Mouse (Mus musculus) midbrain, embryonic 12.5 days (tissue): ENCODE data around the gene Izumo1. TPM values are rescaled to one million over a fixed set of nuclear protein-coding genes. Genes with fewer than 3 reads are reported as not detected.
A peak's percentile ranks its signal among the peaks of the same experiment; 100 is the strongest.

Experiments used
- ATAC-seq: fragments of 200-750 bp; cut with Nextera tagmentation; 2 replicates; pipeline ENCODE4 v1.8.0; 2017; ENCODE audit warnings: low read depth, moderate TSS enrichment, moderate library complexity; ENCODE audit not compliant: low FRiP score
- H3K27ac ChIP-seq: fragments of 300-500 bp; sonication (generic); replicated peaks from 2 replicates; pipeline ENCODE4 v1.5.1; 2016; ENCODE audit warnings: mild to moderate bottlenecking
- H3K27me3 ChIP-seq: fragments of 300-500 bp; sonication (generic); 2 replicates; pipeline ENCODE4 v1.6.1; 2016; ENCODE audit warnings: mild to moderate bottlenecking
- H3K36me3 ChIP-seq: fragments of 300-500 bp; sonication (generic); 2 replicates; pipeline ENCODE4 v1.6.1; 2016
- H3K4me1 ChIP-seq: fragments of 300-500 bp; sonication (generic); 2 replicates; pipeline ENCODE4 v1.6.1; 2016
- H3K4me2 ChIP-seq: fragments of 300-500 bp; sonication (generic); replicated peaks from 2 replicates; pipeline ENCODE4 v1.6.1; 2016; ENCODE audit warnings: mild to moderate bottlenecking, moderate library complexity
- H3K4me3 ChIP-seq: fragments of 300-500 bp; sonication (generic); 2 replicates; pipeline ENCODE4 v1.5.1; 2016; ENCODE audit warnings: mild to moderate bottlenecking
- H3K9ac ChIP-seq: fragments of 300-500 bp; sonication (generic); replicated peaks from 2 replicates; pipeline ENCODE4 v1.6.1; 2016; ENCODE audit warnings: mild to moderate bottlenecking, moderate library complexity
- H3K9me3 ChIP-seq: fragments of 300-500 bp; sonication (generic); 2 replicates; pipeline ENCODE4 v1.6.1; 2016; ENCODE audit warnings: mild to moderate bottlenecking
- WGBS: fragments of 180-500 bp; shearing (Covaris S2); methylation state at CpG from one replicate; pipeline ENCODE4 v1.1.7; 2016; 5-methylcytosine and 5-hydroxymethylcytosine counted together
- polyA plus RNA-seq: library from polyadenylated mRNA; unstranded; fragments of >200 nt; fragmentation: Nextera tagmentation; extraction: Ambion mirVana; gene quantifications from 2 replicates; pipeline ENCODE4 v1.2.1, GENCODE M21; 2016

Izumo1 gene
- polyA plus RNA-seq, 1 experiment from 2014 or later, result 0.18 TPM

DNA sequence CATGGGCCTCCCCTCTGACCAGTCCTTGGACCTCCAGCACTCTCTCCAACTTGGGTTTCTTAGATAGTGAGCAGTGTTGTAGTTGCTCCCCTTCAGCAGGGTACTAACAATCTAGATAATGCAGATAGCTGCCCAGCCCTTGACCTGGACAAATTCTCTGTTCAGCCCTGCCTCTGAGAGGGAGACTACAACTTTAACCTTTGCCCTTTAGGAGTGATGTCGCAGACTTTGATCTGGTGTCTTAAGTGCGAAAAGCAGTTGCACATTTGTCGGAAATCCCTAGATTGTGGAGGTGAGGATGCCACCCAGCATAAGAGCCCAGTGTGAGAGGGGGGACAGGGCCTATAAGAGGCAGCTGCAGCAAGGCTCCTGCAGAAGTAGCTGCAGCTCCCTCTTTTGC lies 3.1 kb downstream of the Izumo1 start:
- Histone ChIP-seq H3K27me3 (peaks cover 36% of the 10 kb centered on the region), H3K4me1 (0 out of 2 replicates have a peak, but pooled peaks cover 7% of the 10 kb centered on the region), H3K27ac (no peak overlapping the region), H3K36me3 (no peaks in the 10 kb centered on the region), H3K4me2 (no peak overlapping the region), H3K4me3 (no peak overlapping the region), H3K9ac (no peak overlapping the region), H3K9me3 (no peaks in the 10 kb centered on the region)
- no peak for ATAC-seq
- 86% methylated on average over 3 of the region's 3 CpGs for WGBS

DNA sequence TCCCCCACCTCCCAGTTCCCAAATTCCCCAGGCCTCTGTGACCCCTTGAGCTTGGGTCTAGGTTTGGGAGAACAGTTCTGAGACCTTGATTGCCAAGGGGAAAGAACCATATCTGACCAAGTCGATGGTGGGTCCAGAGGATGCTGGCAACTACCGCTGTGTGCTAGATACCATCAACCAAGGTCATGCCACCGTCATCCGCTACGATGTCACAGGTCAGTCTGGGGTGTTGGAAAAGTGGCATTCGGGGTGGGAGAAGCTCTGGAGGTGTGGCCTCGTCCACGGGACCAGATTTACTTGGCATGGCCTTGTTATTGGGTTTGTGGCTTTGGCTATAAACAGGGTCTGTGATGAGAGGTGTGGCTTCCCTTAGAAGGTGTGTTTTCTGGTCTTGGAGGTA lies 3.9 kb downstream of the Izumo1 start:
- no peaks in the 10 kb centered on the region for H3K36me3 ChIP-seq
- no peak overlapping the region for H3K4me3 ChIP-seq
- H3K9me3 ChIP-seq, result no peaks in the 10 kb centered on the region
- no peak overlapping the region for H3K9ac ChIP-seq
- H3K27me3 ChIP-seq, result peaks cover 43% of the 10 kb centered on the region
- no peak overlapping the region for H3K4me2 ChIP-seq
- ATAC-seq, result no peak
- no peak overlapping the region for H3K27ac ChIP-seq
- 88% methylated on average over 8 of the region's 8 CpGs for WGBS
- H3K4me1 ChIP-seq, result 0 out of 2 replicates have a peak, but pooled peaks cover 7% of the 10 kb centered on the region

DNA sequence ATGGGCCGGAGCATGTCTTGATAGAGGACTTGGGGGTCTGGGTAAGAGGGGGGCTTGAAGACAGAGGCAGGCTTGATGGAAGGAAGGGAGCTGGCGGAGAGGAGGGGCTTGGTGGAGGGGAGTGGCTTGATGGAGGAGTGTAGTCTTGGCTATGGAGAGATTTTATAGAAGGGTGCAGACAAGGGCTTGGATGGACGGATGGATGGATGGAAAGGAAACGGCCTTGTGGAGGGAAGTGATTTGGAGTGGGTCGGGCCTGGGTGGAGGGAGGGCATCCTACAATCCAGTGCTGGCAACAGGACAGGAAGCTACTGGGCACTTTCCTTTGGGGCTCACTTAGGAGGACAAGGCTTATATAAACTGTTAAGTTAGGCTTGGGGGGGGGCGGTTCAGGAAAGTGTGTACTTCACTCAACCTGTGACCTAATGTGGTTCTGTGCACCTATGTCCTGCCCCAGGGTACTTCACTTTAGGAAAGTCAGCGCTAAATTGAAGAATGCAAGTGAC lies 5.0 kb downstream of the Izumo1 start:
- no peak for ATAC-seq
- Histone ChIP-seq H3K4me2 (no peak overlapping the region), H3K36me3 (no peaks in the 10 kb centered on the region), H3K4me3 (no peak overlapping the region), H3K4me1 (0 out of 2 replicates have a peak, but pooled peaks cover 7% of the 10 kb centered on the region), H3K9ac (no peak overlapping the region), H3K9me3 (no peaks in the 10 kb centered on the region), H3K27me3 (peaks cover 53% of the 10 kb centered on the region), H3K27ac (no peak overlapping the region)
- WGBS, result 92% methylated on average over 7 of the region's 7 CpGs

DNA sequence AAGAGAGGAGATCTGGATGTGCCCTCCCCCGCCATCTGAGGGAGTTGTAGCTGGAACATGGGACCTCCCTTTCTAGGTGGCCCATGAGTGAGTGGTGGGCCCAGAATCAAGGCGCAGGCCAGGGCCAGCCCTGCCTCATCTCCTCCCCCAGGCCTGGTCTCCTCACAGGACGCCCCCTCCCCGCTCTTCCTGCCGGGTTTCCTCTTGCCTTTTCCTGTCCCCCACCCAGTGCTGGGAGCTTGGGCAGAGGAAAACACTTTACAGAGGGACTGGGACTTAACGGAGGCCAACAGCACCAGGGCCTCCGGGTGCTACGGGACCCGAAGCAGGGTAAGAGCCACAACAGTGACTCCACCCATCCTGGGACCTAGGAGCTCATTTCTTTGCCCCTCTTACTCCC lies 5.7 kb downstream of the Izumo1 start, which contains the start of gene Rasip1:
TSS of gene Rasip1 (plus strand) at position 228 of the 400 bp plus-strand sequence.
- H3K9ac ChIP-seq, result peak within 1 kb of the TSS; percentile 67
- H3K27me3 ChIP-seq, result peaks cover 59% of the 10 kb centered on the region
- WGBS, result 86% methylated on average over 9 of the region's 9 CpGs
- 0 out of 2 replicates have a peak, but pooled peaks cover 7% of the 10 kb centered on the region for H3K4me1 ChIP-seq
- H3K4me3 ChIP-seq, result peak within 1 kb of the TSS; percentile 54
- ATAC-seq, result no peak
- H3K36me3 ChIP-seq, result no peaks in the 10 kb centered on the region
- no peaks in the 10 kb centered on the region for H3K9me3 ChIP-seq
- H3K4me2 ChIP-seq, result peak within 1 kb of the TSS; percentile 78
- H3K27ac ChIP-seq, result peak within 1 kb of the TSS; percentile 69

DNA sequence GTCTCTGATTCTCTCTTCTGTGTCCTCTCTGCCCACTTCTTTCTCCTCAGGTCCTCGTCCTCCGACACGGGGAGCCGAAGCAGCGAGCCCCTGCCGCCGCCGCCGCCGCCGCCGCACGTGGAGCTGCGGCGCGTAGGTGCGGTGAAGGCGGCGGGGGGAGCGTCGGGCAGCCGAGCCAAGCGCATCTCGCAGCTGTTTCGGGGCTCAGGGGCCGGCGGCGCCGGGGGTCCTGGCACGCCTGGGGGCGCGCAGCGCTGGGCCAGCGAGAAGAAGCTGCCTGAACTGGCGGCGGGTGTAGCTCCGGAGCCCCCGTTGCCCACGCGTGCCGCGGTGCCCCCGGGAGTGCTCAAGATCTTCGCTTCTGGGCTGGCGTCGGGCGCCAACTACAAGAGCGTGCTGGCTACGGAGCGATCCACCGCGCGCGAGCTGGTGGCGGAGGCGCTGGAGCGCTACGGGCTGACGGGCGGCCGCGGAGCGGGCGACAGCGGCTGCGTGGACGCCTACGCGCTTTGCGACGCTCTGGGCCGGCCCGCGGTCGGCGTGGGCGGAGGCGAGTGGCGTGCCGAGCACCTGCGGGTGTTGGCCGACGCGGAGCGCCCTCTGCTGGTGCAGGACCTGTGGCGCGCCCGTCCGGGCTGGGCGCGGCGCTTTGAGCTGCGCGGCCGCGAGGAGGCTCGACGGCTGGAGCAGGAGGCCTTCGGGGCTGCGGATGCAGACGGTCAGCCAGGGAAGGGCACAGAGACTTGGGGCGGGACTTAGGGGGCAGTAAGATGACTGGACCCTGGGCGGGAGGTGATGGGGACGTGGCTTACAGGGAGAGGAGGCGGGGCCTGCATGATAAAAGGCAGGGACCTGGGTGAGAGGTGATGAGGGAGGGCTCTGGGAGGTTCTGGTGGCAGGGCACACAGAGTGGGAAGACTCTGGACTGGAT lies 7.0 kb downstream of the Izumo1 start:
- Histone ChIP-seq H3K4me2 (peak overlapping the region; percentile 78), H3K27me3 (peaks cover 73% of the 10 kb centered on the region), H3K9ac (peak overlapping the region; percentile 67), H3K4me1 (peaks cover 12% of the 10 kb centered on the region; the same call in 1 of the 2 replicates), H3K4me3 (peak overlapping the region; percentile 54), H3K9me3 (no peaks in the 10 kb centered on the region), H3K36me3 (no peaks in the 10 kb centered on the region), H3K27ac (peak overlapping the region; percentile 69)
- WGBS, result under 1% methylated on average over 97 of the region's 105 CpGs
- ATAC-seq, result peak; percentile 75

DNA sequence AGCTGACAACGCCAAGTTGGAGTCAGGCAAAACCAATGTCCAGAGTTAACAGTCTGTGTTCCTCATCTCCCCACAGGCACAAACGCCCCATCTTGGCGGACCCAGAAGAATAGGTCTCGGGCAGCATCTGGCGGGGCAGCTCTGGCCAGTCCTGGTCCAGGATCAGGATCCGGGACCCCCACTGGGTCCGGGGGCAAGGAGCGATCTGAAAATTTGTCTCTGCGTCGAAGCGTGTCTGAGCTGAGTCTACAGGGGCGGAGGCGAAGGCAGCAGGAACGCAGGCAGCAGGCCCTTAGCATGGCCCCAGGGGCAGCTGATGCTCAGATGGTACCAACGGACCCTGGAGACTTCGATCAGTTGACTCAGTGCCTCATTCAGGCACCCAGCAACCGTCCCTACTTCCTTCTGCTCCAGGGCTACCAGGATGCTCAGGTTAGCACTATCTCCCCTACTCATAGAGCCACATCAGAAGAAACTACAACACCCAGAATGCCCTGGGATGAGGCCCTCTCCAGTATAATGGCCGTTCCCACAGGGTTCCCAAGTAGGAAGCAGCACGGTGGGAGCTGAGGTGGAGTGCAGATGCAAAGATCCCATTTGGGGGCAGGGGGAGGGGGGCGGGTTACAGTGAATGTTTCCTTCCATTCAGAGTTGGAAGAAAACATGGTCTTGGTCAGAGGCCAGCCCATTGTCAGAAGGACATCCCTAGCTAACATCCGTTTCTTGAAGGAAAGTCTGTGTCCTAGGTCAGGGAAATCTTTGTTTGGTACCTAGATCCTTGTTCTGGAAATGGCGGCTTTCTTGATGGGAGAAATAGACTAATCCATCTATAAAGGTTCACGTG lies 8.7 kb downstream of the Izumo1 start:
- no peaks in the 10 kb centered on the region for H3K9me3 ChIP-seq
- H3K9ac ChIP-seq, result no peak overlapping the region
- H3K4me3 ChIP-seq, result no peak overlapping the region
- no peak for ATAC-seq
- H3K36me3 ChIP-seq, result no peaks in the 10 kb centered on the region
- H3K4me2 ChIP-seq, result no peak overlapping the region
- no peak overlapping the region for H3K27ac ChIP-seq
- WGBS, result 72% methylated on average over 23 of the region's 23 CpGs
- peaks cover 12% of the 10 kb centered on the region; the same call in 1 of the 2 replicates for H3K4me1 ChIP-seq
- peaks cover 72% of the 10 kb centered on the region for H3K27me3 ChIP-seq

GRCm38 (mm10) chr7:45632499-45632898 lies 10.9 kb downstream of the Izumo1 start:
- WGBS, result 25% methylated on average over 31 of the region's 35 CpGs
- Histone ChIP-seq H3K4me2 (peak overlapping the region; percentile 47), H3K27me3 (peaks cover 59% of the 10 kb centered on the region), H3K9me3 (no peaks in the 10 kb centered on the region), H3K4me3 (peak overlapping the region; percentile 21), H3K36me3 (peaks cover 6% of the 10 kb centered on the region), H3K27ac (no peak overlapping the region), H3K9ac (peak overlapping the region; percentile 49), H3K4me1 (peaks cover 12% of the 10 kb centered on the region; the same call in 1 of the 2 replicates)
- ATAC-seq, result no peak

DNA sequence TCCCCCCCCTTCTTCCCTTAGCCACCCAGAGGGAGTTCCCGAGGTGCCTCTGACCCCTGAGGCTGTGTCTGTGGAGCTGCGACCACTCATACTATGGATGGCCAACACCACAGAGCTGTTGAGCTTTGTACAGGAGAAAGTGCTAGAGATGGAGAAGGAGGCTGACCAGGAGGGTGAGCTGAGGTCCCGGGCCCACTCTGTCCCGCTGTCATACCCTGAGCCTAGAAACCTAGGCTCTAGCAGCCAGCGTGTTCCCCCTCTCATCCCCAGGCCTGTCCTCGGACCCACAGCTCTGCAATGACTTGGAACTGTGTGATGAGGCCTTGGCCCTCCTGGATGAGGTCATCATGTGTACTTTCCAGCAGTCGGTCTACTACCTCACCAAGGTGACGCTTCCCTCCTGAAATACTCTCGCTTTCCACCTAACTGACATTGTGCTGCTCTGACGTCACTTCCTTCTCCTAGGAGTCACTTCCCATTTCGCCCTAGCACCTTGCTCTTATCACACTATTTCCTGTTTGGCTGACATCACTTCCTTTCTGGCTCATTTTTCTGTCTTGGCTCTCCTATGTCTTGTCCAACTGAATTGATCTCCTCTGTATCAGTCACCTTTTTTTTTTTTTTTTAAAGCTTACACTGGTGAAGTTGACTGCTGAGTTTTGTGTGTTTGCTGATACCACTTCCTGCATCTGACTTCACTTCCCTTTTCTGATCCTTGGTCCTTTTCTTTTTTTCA lies 13.5 kb downstream of the Izumo1 start:
- no peak overlapping the region for H3K4me2 ChIP-seq
- no peak overlapping the region for H3K4me3 ChIP-seq
- peaks cover 6% of the 10 kb centered on the region for H3K36me3 ChIP-seq
- 92% methylated on average over 10 of the region's 11 CpGs for WGBS
- ATAC-seq, result no peak
- peaks cover 12% of the 10 kb centered on the region for H3K4me1 ChIP-seq
- H3K27ac ChIP-seq, result no peak overlapping the region
- H3K9ac ChIP-seq, result no peak overlapping the region
- no peaks in the 10 kb centered on the region for H3K9me3 ChIP-seq
- peaks cover 40% of the 10 kb centered on the region for H3K27me3 ChIP-seq

- 92% methylated on average over 15 of the region's 15 CpGs for WGBS
- Histone ChIP-seq H3K9me3 (no peaks in the 10 kb centered on the region), H3K27me3 (peaks cover 40% of the 10 kb centered on the region), H3K4me2 (no peak overlapping the region), H3K4me3 (no peak overlapping the region), H3K4me1 (peaks cover 12% of the 10 kb centered on the region), H3K36me3 (peaks cover 6% of the 10 kb centered on the region), H3K9ac (no peak overlapping the region), H3K27ac (no peak overlapping the region)
- no peak for ATAC-seq
Observed at GRCm38 (mm10) chr7:45635711-45636688, 14.4 kb downstream of the Izumo1 start.

DNA sequence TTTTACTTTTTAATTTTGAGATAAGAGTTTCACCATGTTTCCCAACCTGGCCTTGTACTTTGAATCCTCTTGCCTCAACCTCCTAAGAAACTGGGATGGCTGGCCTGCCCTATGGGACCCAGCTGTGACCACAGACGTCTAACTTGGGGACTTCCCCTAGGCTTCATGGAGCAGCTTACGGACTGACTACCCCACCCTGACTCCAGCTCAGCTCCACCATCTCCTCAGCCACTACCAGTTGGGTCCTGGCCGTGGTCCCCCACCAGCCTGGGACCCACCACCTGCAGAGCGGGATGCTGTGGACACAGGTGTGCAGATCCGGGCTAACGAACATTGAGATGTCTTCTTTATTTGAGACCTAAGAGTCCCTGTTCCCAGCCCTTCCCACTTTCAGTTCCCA lies 16.1 kb downstream of the Izumo1 start:
- 91% methylated on average over 6 of the region's 6 CpGs for WGBS
- H3K27ac ChIP-seq, result no peak overlapping the region
- peaks cover 6% of the 10 kb centered on the region for H3K36me3 ChIP-seq
- H3K4me1 ChIP-seq, result peaks cover 17% of the 10 kb centered on the region
- no peak overlapping the region for H3K9ac ChIP-seq
- ATAC-seq, result no peak
- H3K4me3 ChIP-seq, result no peak overlapping the region
- H3K27me3 ChIP-seq, result peaks cover 23% of the 10 kb centered on the region
- no peak overlapping the region for H3K4me2 ChIP-seq
- no peaks in the 10 kb centered on the region for H3K9me3 ChIP-seq
